Mouse (Mus musculus) hindbrain, embryonic 11.5 days (tissue): ENCODE measurements at regions not wholly inside any gene's neighbourhood (a gene's known extent, or its start where the extent isn't known, plus 50 kb on each side); places are given as distances from the start of the nearest gene placed in this dataset.

Source experiments
- ATAC-seq: fragments of 200-750 bp; cut with Nextera tagmentation; 2 replicates; pipeline ENCODE4 v1.8.0; 2017; ENCODE audit warnings: mild to moderate bottlenecking, moderate TSS enrichment, moderate library complexity; ENCODE audit not compliant: low FRiP score
- DNase-seq: peaks from one replicate; pipeline ENCODE4 v3.0.0-alpha.2; 2015; ENCODE audit warnings: low spot score
- H3K27ac ChIP-seq: fragments of 300-500 bp; sonication (generic); 2 replicates; pipeline ENCODE4 v1.5.1; 2014; ENCODE audit warnings: mild to moderate bottlenecking, low read depth, low read length
- H3K27me3 ChIP-seq: fragments of 300-500 bp; sonication (generic); 2 replicates; pipeline ENCODE4 v1.6.1; 2014; ENCODE audit warnings: mild to moderate bottlenecking, low read length, moderate library complexity, mixed read lengths; ENCODE audit not compliant: control insufficient read depth, insufficient read depth
- H3K36me3 ChIP-seq: fragments of 300-500 bp; sonication (generic); 2 replicates; pipeline ENCODE4 v1.6.1; 2014; ENCODE audit warnings: mild to moderate bottlenecking, low read length, moderate library complexity, mixed read lengths; ENCODE audit not compliant: control insufficient read depth, insufficient read depth
- H3K4me1 ChIP-seq: fragments of 300-500 bp; sonication (generic); replicated peaks from 2 replicates; pipeline ENCODE4 v1.6.1; 2014; ENCODE audit warnings: low read length, mixed read lengths; ENCODE audit not compliant: control insufficient read depth, insufficient read depth
- H3K4me2 ChIP-seq: fragments of 300-500 bp; sonication (generic); replicated peaks from 2 replicates; pipeline ENCODE4 v1.6.1; 2014; ENCODE audit warnings: mild to moderate bottlenecking, low read depth, low read length
- H3K4me3 ChIP-seq: fragments of 300-500 bp; sonication (generic); 2 replicates; pipeline ENCODE4 v1.5.1; 2014; ENCODE audit warnings: low read depth, low read length
- H3K9ac ChIP-seq: fragments of 300-500 bp; sonication (generic); 2 replicates; pipeline ENCODE4 v1.6.1; 2014; ENCODE audit warnings: low read depth, low read length
- H3K9me3 ChIP-seq: fragments of 300-500 bp; sonication (generic); 2 replicates; pipeline ENCODE4 v1.6.1; 2016; ENCODE audit warnings: low read length; ENCODE audit not compliant: control insufficient read depth
- WGBS: fragments of 180-500 bp; shearing (Covaris S2); extraction: QIAGEN DNeasy Blood & Tissue Kit; methylation state at CpG from one replicate; pipeline ENCODE4 v1.1.7; 2014; 5-methylcytosine and 5-hydroxymethylcytosine counted together

- ATAC-seq (no peak), DNase-seq (no peak)
- Histone ChIP-seq H3K4me3 (no peak overlapping the region), H3K27ac (no peak overlapping the region), H3K9ac (no peak overlapping the region), H3K27me3 (no peaks in the 10 kb centered on the region), H3K36me3 (no peaks in the 10 kb centered on the region), H3K4me2 (no peak overlapping the region), H3K4me1 (no peaks in the 10 kb centered on the region), H3K9me3 (no peaks in the 10 kb centered on the region)
- WGBS = 82% methylated on average over 3 of the region's 3 CpGs
These were observed 127.4 kb downstream of the Adamts15 start for GRCm38 (mm10) chr9:30794701-30795407.

- DNase-seq (no peak), ATAC-seq (no peak)
- Histone ChIP-seq H3K27me3 (no peaks in the 10 kb centered on the region), H3K4me2 (no peak overlapping the region), H3K36me3 (no peaks in the 10 kb centered on the region), H3K4me3 (no peak overlapping the region), H3K9ac (no peak overlapping the region), H3K4me1 (no peaks in the 10 kb centered on the region), H3K9me3 (no peaks in the 10 kb centered on the region), H3K27ac (no peak overlapping the region)
- WGBS = 97% methylated on average over 2 of the region's 2 CpGs
These were observed 141.0 kb downstream of the Adamts15 start for GRCm38 (mm10) chr9:30781221-30781620.

- H3K4me2 ChIP-seq = no peak overlapping the region
- DNase-seq (no peak), ATAC-seq (no peak)
- no peaks in the 10 kb centered on the region for H3K36me3 ChIP-seq
- 82% methylated on average over 2 of the region's 2 CpGs for WGBS
- no peak overlapping the region for H3K4me3 ChIP-seq
- H3K9ac ChIP-seq = no peak overlapping the region
- no peaks in the 10 kb centered on the region for H3K4me1 ChIP-seq
- no peaks in the 10 kb centered on the region for H3K27me3 ChIP-seq
- H3K27ac ChIP-seq = no peak overlapping the region
- H3K9me3 ChIP-seq = no peaks in the 10 kb centered on the region
These were observed 144.4 kb downstream of the Adamts15 start for GRCm38 (mm10) chr9:30777816-30778215.

- H3K36me3 ChIP-seq = no peaks in the 10 kb centered on the region
- H3K4me3 ChIP-seq = no peak overlapping the region
- no peak overlapping the region for H3K4me2 ChIP-seq
- no peaks in the 10 kb centered on the region for H3K27me3 ChIP-seq
- DNase-seq = no peak
- H3K4me1 ChIP-seq = no peaks in the 10 kb centered on the region
- no peak for ATAC-seq
- no peak overlapping the region for H3K27ac ChIP-seq
- H3K9ac ChIP-seq = no peak overlapping the region
- H3K9me3 ChIP-seq = no peaks in the 10 kb centered on the region
- WGBS = 44% methylated on average over 6 of the region's 6 CpGs
These were observed 147.1 kb downstream of the Adamts15 start for GRCm38 (mm10) chr9:30775161-30775560.

- Histone ChIP-seq H3K36me3 (no peaks in the 10 kb centered on the region), H3K4me2 (no peak overlapping the region), H3K4me3 (no peak overlapping the region), H3K9me3 (no peaks in the 10 kb centered on the region), H3K9ac (no peak overlapping the region), H3K4me1 (no peaks in the 10 kb centered on the region), H3K27ac (no peak overlapping the region), H3K27me3 (no peaks in the 10 kb centered on the region)
- ATAC-seq (no peak), DNase-seq (no peak)
- WGBS = 73% methylated on average over 3 of the region's 3 CpGs
These were observed 149.8 kb downstream of the Adamts15 start for GRCm38 (mm10) chr9:30772456-30772855.

GRCm38 (mm10) chr9:30770436-30771173 is 151.6 kb downstream of the Adamts15 start:
- no peak for DNase-seq
- WGBS = 82% methylated on average over 8 of the region's 8 CpGs
- H3K36me3 ChIP-seq = no peaks in the 10 kb centered on the region
- no peaks in the 10 kb centered on the region for H3K27me3 ChIP-seq
- H3K4me3 ChIP-seq = no peak overlapping the region
- H3K27ac ChIP-seq = no peak overlapping the region
- no peak for ATAC-seq
- H3K4me2 ChIP-seq = no peak overlapping the region
- no peaks in the 10 kb centered on the region for H3K4me1 ChIP-seq
- H3K9ac ChIP-seq = no peak overlapping the region
- no peaks in the 10 kb centered on the region for H3K9me3 ChIP-seq

GRCm38 (mm10) chr9:30769435-30769729 is 152.9 kb downstream of the Adamts15 start:
- WGBS = 88% methylated on average over 4 of the region's 4 CpGs
- Histone ChIP-seq H3K27me3 (no peaks in the 10 kb centered on the region), H3K9ac (no peak overlapping the region), H3K4me3 (no peak overlapping the region), H3K36me3 (no peaks in the 10 kb centered on the region), H3K4me2 (no peak overlapping the region), H3K27ac (no peak overlapping the region), H3K4me1 (no peaks in the 10 kb centered on the region), H3K9me3 (no peaks in the 10 kb centered on the region)
- ATAC-seq (no peak), DNase-seq (no peak)

- H3K36me3 ChIP-seq = no peaks in the 10 kb centered on the region
- no peaks in the 10 kb centered on the region for H3K4me1 ChIP-seq
- H3K27me3 ChIP-seq = no peaks in the 10 kb centered on the region
- H3K9me3 ChIP-seq = no peaks in the 10 kb centered on the region
- no peak for ATAC-seq
- no peak overlapping the region for H3K9ac ChIP-seq
- no peak for DNase-seq
- no peak overlapping the region for H3K27ac ChIP-seq
- H3K4me3 ChIP-seq = no peak overlapping the region
- WGBS = 90% methylated on average over 7 of the region's 7 CpGs
- no peak overlapping the region for H3K4me2 ChIP-seq
These were observed 153.4 kb downstream of the Adamts15 start for GRCm38 (mm10) chr9:30768665-30769434.
